Mouse (Mus musculus) CH12.LX (cell line): ENCODE results near the gene Slc25a45. TPM values are rescaled to one million over a fixed set of nuclear protein-coding genes. Genes with fewer than 3 reads are reported as not detected.

ENCODE experiments used
- DNase-seq: peaks from one replicate; pipeline ENCODE4 v3.0.0-alpha.2; 2013; ENCODE audit errors: extremely low read depth
- H3K27ac ChIP-seq: 2 replicates; pipeline ENCODE4 v1.5.1; 2012; ENCODE audit warnings: low read depth, mild to moderate bottlenecking, control low read depth, moderate library complexity; ENCODE audit not compliant: insufficient read depth
- H3K27me3 ChIP-seq: replicated peaks from 2 replicates; pipeline ENCODE3; 2012; ENCODE audit warnings: inconsistent platforms
- H3K36me3 ChIP-seq, 2 experiments: replicated peaks in 1 of 2; 2 replicates each; pipeline versions ENCODE3 to v1.6.1; 2012; ENCODE audit warnings: inconsistent platforms in 1 of 2, low read length in 1 of 2, mild to moderate bottlenecking in 1 of 2, mixed read lengths in 1 of 2, moderate library complexity in 1 of 2; ENCODE audit not compliant: control insufficient read depth in 1 of 2, insufficient read depth in 1 of 2
- H3K4me1 ChIP-seq, 2 experiments: 2 replicates each; pipeline ENCODE4 v1.6.1; 2012; ENCODE audit warnings: inconsistent platforms in 1 of 2, moderate library complexity in 1 of 2; ENCODE audit not compliant: insufficient read depth in 2 of 2, control insufficient read depth in 1 of 2
- H3K4me2 ChIP-seq: 2 replicates; pipeline ENCODE4 v1.6.1; 2012; ENCODE audit warnings: low read depth, mild to moderate bottlenecking, control low read depth; ENCODE audit not compliant: poor library complexity, insufficient read depth, severe bottlenecking
- H3K4me3 ChIP-seq, 3 experiments: fragments of 150-350 bp in 1 of 3; sonication (generic) in 1 of 3; replicated peaks in 1 of 3; 2 replicates each; pipeline versions ENCODE3 to v1.5.1; 2011 to 2012; ENCODE audit warnings: low read depth in 2 of 3, low read length in 2 of 3, mild to moderate bottlenecking in 2 of 3, moderate library complexity in 2 of 3, control low read depth in 1 of 3, improper control_type of control experiment in 1 of 3, inconsistent platforms in 1 of 3, mixed read lengths in 1 of 3; ENCODE audit not compliant: poor library complexity in 1 of 3
- H3K79me2 ChIP-seq: replicated peaks from 2 replicates; pipeline ENCODE4 v1.6.1; 2012; ENCODE audit warnings: mild to moderate bottlenecking, moderate library complexity; ENCODE audit not compliant: control insufficient read depth, poor library complexity, insufficient read depth, severe bottlenecking; ENCODE audit errors: extremely low read depth
- H3K9ac ChIP-seq: 2 replicates; pipeline ENCODE4 v1.6.1; 2012; ENCODE audit warnings: low read depth, mild to moderate bottlenecking, control low read depth, moderate library complexity; ENCODE audit not compliant: insufficient read depth
- H3K9me3 ChIP-seq: replicated peaks from 2 replicates; pipeline ENCODE3; 2012; ENCODE audit warnings: low read length, inconsistent platforms, mixed read lengths
- BHLHE40 ChIP-seq: IDR thresholded peaks from 2 replicates; pipeline ENCODE4 v1.6.1; 2011; ENCODE audit warnings: mild to moderate bottlenecking, low read depth, low read length, improper control_type of control experiment
- CHD1 ChIP-seq: IDR thresholded peaks from 2 replicates; pipeline ENCODE4 v1.6.1; 2012; ENCODE audit warnings: low read depth, low read length, improper control_type of control experiment, inconsistent platforms
- E2F4 ChIP-seq: IDR thresholded peaks from 2 replicates; pipeline ENCODE4 v1.6.1; 2011; ENCODE audit warnings: low read depth, low read length, improper control_type of control experiment; ENCODE audit not compliant: insufficient replicate concordance
- ELF1 ChIP-seq: IDR thresholded peaks from 2 replicates; pipeline ENCODE4 v1.6.1; 2014; ENCODE audit warnings: low read depth, mild to moderate bottlenecking, inconsistent platforms, low read length, improper control_type of control experiment
- EP300 ChIP-seq: IDR thresholded peaks from 2 replicates; pipeline ENCODE4 v1.6.1; 2011; ENCODE audit warnings: low read length, improper control_type of control experiment
- ETS1 ChIP-seq: conservative IDR thresholded peaks from 2 replicates; pipeline ENCODE4 v1.6.1; 2012; ENCODE audit warnings: low read depth, mild to moderate bottlenecking, inconsistent platforms, low read length, improper control_type of control experiment, moderate library complexity
- GABPA ChIP-seq: IDR thresholded peaks from 2 replicates; pipeline ENCODE4 v1.6.1; 2012; ENCODE audit warnings: low read depth, low read length, improper control_type of control experiment, inconsistent platforms; ENCODE audit not compliant: insufficient replicate concordance
- HCFC1 ChIP-seq: IDR thresholded peaks from 2 replicates; pipeline ENCODE4 v1.6.1; 2012; ENCODE audit warnings: low read depth, mild to moderate bottlenecking, inconsistent platforms, low read length, improper control_type of control experiment
- IRF4 ChIP-seq: IDR thresholded peaks from 2 replicates; pipeline ENCODE4 v1.6.1; 2014; ENCODE audit warnings: low read depth, mild to moderate bottlenecking, inconsistent platforms, low read length, improper control_type of control experiment
- JUND ChIP-seq: conservative IDR thresholded peaks from 2 replicates; pipeline ENCODE4 v1.6.1; 2011; ENCODE audit warnings: low read depth, low read length, improper control_type of control experiment
- KAT2A ChIP-seq: IDR thresholded peaks from 2 replicates; pipeline ENCODE4 v1.6.1; 2012; ENCODE audit warnings: low read length, improper control_type of control experiment, inconsistent platforms; ENCODE audit not compliant: insufficient replicate concordance
- MAFK ChIP-seq: IDR thresholded peaks from 2 replicates; pipeline ENCODE4 v1.6.1; 2011; ENCODE audit warnings: low read length, improper control_type of control experiment; ENCODE audit not compliant: insufficient replicate concordance
- MAZ ChIP-seq: IDR thresholded peaks from 2 replicates; pipeline ENCODE4 v1.6.1; 2012; ENCODE audit warnings: low read depth, mild to moderate bottlenecking, inconsistent platforms, low read length, improper control_type of control experiment, moderate library complexity
- MEF2A ChIP-seq: IDR thresholded peaks from 2 replicates; pipeline ENCODE4 v1.6.1; 2014; ENCODE audit warnings: low read depth, mild to moderate bottlenecking, inconsistent platforms, low read length, improper control_type of control experiment, borderline replicate concordance
- MXI1 ChIP-seq: IDR thresholded peaks from 2 replicates; pipeline ENCODE4 v1.6.1; 2011; ENCODE audit warnings: mild to moderate bottlenecking, low read depth, low read length, improper control_type of control experiment
- NELFE ChIP-seq: IDR thresholded peaks from 2 replicates; pipeline ENCODE4 v1.6.1; 2011; ENCODE audit warnings: low read depth, low read length, improper control_type of control experiment
- NRF1 ChIP-seq: IDR thresholded peaks from 2 replicates; pipeline ENCODE4 v1.6.1; 2014; ENCODE audit warnings: low read depth, mild to moderate bottlenecking, inconsistent platforms, low read length, improper control_type of control experiment, moderate library complexity
- PAX5 ChIP-seq: IDR thresholded peaks from 2 replicates; pipeline ENCODE4 v1.6.1; 2012; ENCODE audit warnings: low read length, inconsistent platforms, mixed read lengths
- POLR2AphosphoS2 ChIP-seq: IDR thresholded peaks from 2 replicates; pipeline ENCODE4 v1.6.1; 2011; ENCODE audit warnings: low read depth, low read length, improper control_type of control experiment
- RAD21 ChIP-seq: IDR thresholded peaks from 2 replicates; pipeline ENCODE4 v1.6.1; 2011; ENCODE audit warnings: low read depth, mild to moderate bottlenecking, low read length, improper control_type of control experiment, moderate library complexity
- RCOR1 ChIP-seq: conservative IDR thresholded peaks from 2 replicates; pipeline ENCODE4 v1.6.1; 2012; ENCODE audit warnings: low read depth, mild to moderate bottlenecking, inconsistent platforms, low read length, improper control_type of control experiment
- SIN3A ChIP-seq: IDR thresholded peaks from 2 replicates; pipeline ENCODE4 v1.6.1; 2012; ENCODE audit warnings: low read length, improper control_type of control experiment, inconsistent platforms
- SMC3 ChIP-seq: IDR thresholded peaks from 2 replicates; pipeline ENCODE4 v1.6.1; 2011; ENCODE audit warnings: low read depth, low read length, improper control_type of control experiment
- TBP ChIP-seq: conservative IDR thresholded peaks from 2 replicates; pipeline ENCODE4 v1.6.1; 2011; ENCODE audit warnings: low read depth, low read length, improper control_type of control experiment
- TCF12 ChIP-seq: IDR thresholded peaks from 2 replicates; pipeline ENCODE4 v1.6.1; 2014; ENCODE audit warnings: low read depth, mild to moderate bottlenecking, inconsistent platforms, low read length, improper control_type of control experiment
- UBTF ChIP-seq: IDR thresholded peaks from 2 replicates; pipeline ENCODE4 v1.6.1; 2012; ENCODE audit warnings: low read depth, mild to moderate bottlenecking, inconsistent platforms, low read length, improper control_type of control experiment, moderate library complexity
- USF2 ChIP-seq: conservative IDR thresholded peaks from 2 replicates; pipeline ENCODE4 v1.6.1; 2011; ENCODE audit warnings: low read depth, low read length, improper control_type of control experiment
- ZC3H11A ChIP-seq: IDR thresholded peaks from 2 replicates; pipeline ENCODE4 v1.6.1; 2012; ENCODE audit warnings: low read depth, mild to moderate bottlenecking, inconsistent platforms, low read length, improper control_type of control experiment
- ZKSCAN1 ChIP-seq: IDR thresholded peaks from 2 replicates; pipeline ENCODE4 v1.6.1; 2012; ENCODE audit warnings: low read depth, inconsistent platforms, low read length, improper control_type of control experiment, borderline replicate concordance
- ZNF384 ChIP-seq: IDR thresholded peaks from 2 replicates; pipeline ENCODE4 v1.6.1; 2012; ENCODE audit warnings: low read depth, low read length, improper control_type of control experiment, inconsistent platforms
- dilution Hi-C: fragments of 300-500 bp; cut with MboI; formaldehyde crosslinking; loops from 2 replicates; pipeline ENCODE4 v1.14.3; 2020; ENCODE audit warnings: low sequenced_read_pairs; ENCODE audit not compliant: extremely low pct_unique_long_range_greater_than_20kb, extremely low pct_ligation_motif_present
- in situ Hi-C: fragments of 300-500 bp; cut with MboI; formaldehyde crosslinking; loops from 3 replicates; pipeline ENCODE4 v1.14.3; 2019; ENCODE audit warnings: low sequenced_read_pairs, low pct_ligation_motif_present, low pct_unique_long_range_greater_than_20kb, mixed read lengths
- polyA plus RNA-seq: library from polyadenylated mRNA; unstranded; fragments of >175 nt; gene quantifications from 2 replicates; pipeline ENCODE4 v1.2.1, GENCODE M21; 2012; ENCODE audit warnings: low read depth; ENCODE audit not compliant: insufficient read length
- total RNA-seq, 2 experiments: library from RNA; depleted of rRNA; stranded (reverse); fragments of 300-350 nt in 1 of 2; fragments of >200 nt in 1 of 2; gene quantifications; 2 replicates each; pipeline ENCODE4 v1.2.3; 2012 to 2014

Gene Slc25a45
- total and polyA plus RNA-seq, 3 experiments, result 22.7 to 33.0 (median 23.1) TPM

- no peak for TF ChIP-seq EP300
- TF ChIP-seq SMC3, result 0 out of 2 replicates have a peak, but pooled peaks have one; percentile 16
- TF ChIP-seq ZKSCAN1, result no peak
- no peak for TF ChIP-seq RAD21
- TF ChIP-seq RCOR1, result peak; percentile 73; the same call in 1 of the 2 replicates
- no peak for TF ChIP-seq PAX5
- 0 out of 2 replicates have a peak, but pooled peaks have one; percentile 19 for TF ChIP-seq HCFC1
- TF ChIP-seq BHLHE40, result peak; percentile 75
- peak; percentile 52 for TF ChIP-seq MAZ
- TF ChIP-seq MAFK, result 0 out of 2 replicates have a peak, but pooled peaks have one; percentile 9
- TF ChIP-seq MEF2A, result peak; percentile 49; the same call in 1 of the 2 replicates
- TF ChIP-seq MXI1, result peak; percentile 52
- peak; percentile 44; the same call in 1 of the 2 replicates for TF ChIP-seq CHD1
- TF ChIP-seq NELFE, result no peak; the same call in 1 of the 2 replicates
- no peak for TF ChIP-seq ZC3H11A
- TF ChIP-seq TBP, result 0 out of 2 replicates have a peak, but pooled peaks have one; percentile 37
Measured at GRCm38 (mm10) chr19:5848826-5849672, 28.6 kb upstream of the Slc25a45 start (continued).

- in situ Hi-C loops (loop anchor here (5.0 kb wide), 1 partner anchor 58 kb away; no protein-coding TSS in a partner anchor), dilution Hi-C loops (no loop called here)
- peak; percentile 94 for DNase-seq
- Histone ChIP-seq H3K9me3 (no peaks in the 10 kb centered on the region), H3K36me3 (peaks cover 20 to 34% of the 10 kb centered on the region in 2 experiments), H3K9ac (peak overlapping the region; percentile 89), H3K4me1 (peaks cover 2 to 40% of the 10 kb centered on the region in 2 experiments; a peak in 3 of 4 replicates), H3K4me2 (peak overlapping the region; percentile 59), H3K27ac (peak overlapping the region; percentile 96), H3K27me3 (no peaks in the 10 kb centered on the region), H3K79me2 (peaks cover 7% of the 10 kb centered on the region), H3K4me3 (peak overlapping the region; percentile 56 to 61 (median 59))
- no peak; the same call in 1 of the 2 replicates for TF ChIP-seq UBTF
- TF ChIP-seq BHLHE40, result no peak
- TF ChIP-seq EP300, result peak; percentile 53
- TF ChIP-seq NRF1, result peak; percentile 35; the same call in 1 of the 2 replicates
- TF ChIP-seq ETS1, result peak; percentile 45
- TF ChIP-seq GABPA, result peak; percentile 43; the same call in 1 of the 2 replicates
- TF ChIP-seq HCFC1, result peak; percentile 59
- TF ChIP-seq ZKSCAN1, result no peak
- no peak for TF ChIP-seq USF2
- TF ChIP-seq POLR2AphosphoS2, result no peak; the same call in 1 of the 2 replicates
- no peak for TF ChIP-seq PAX5
- TF ChIP-seq SIN3A, result peak; percentile 79
- TF ChIP-seq MAZ, result peak; percentile 77
- TF ChIP-seq JUND, result 0 out of 2 replicates have a peak, but pooled peaks have one; percentile 54
- peak; percentile 30; the same call in 1 of the 2 replicates for TF ChIP-seq ELF1
- peak; percentile 74 for TF ChIP-seq IRF4
- peak; percentile 79 for TF ChIP-seq MXI1
- TF ChIP-seq E2F4, result no peak
- TF ChIP-seq RCOR1, result no peak
- TF ChIP-seq KAT2A, result 0 out of 2 replicates have a peak, but pooled peaks have one; percentile 24
- peak; percentile 99 for TF ChIP-seq SMC3
- TF ChIP-seq TCF12, result peak; percentile 79
- TF ChIP-seq ZNF384, result no peak
- TF ChIP-seq CHD1, result peak; percentile 37; the same call in 1 of the 2 replicates
Measured at GRCm38 (mm10) chr19:5849843-5850527, 27.6 kb upstream of the Slc25a45 start.
